Mouse (Mus musculus): ENCODE results near the gene Usp5.
A peak's percentile ranks its signal among the peaks of the same experiment; 100 is the strongest.

- TF ChIP-seq CTCF (IDR thresholded peaks at IDR 0.05; ENCODE audit: low read depth, low read length) (no peak), POLR2A (IDR thresholded peaks at IDR 0.05; ENCODE audit: extremely low read depth, insufficient read depth, low read length) (peak; percentile 48; the same call in 1 of the 2 replicates)
Measured at GRCm38 (mm10) chr6:124828868-124829798, at the start of gene Usp5, which contains the start of gene Cdca3.
